7 mouse cellular contexts compared by ENCODE assay signal in genomic region chr11:100702081-100702851, GRCm38 (mm10). TPM values are rescaled to one million over a fixed set of nuclear protein-coding genes. Genes with fewer than 3 reads are reported as not detected.
A peak's percentile ranks its signal among the peaks of the same experiment; 100 is the strongest.
DNase-seq lines count a peak whose midpoint lies in the region; ATAC-seq and TF ChIP-seq lines count a peak whose summit lies in the region.

No protein-coding gene starts in this region.

- ATAC-seq in CD4-positive, CD25-positive, alpha-beta regulatory T cell, adult 4 months, result peak; percentile 75
- ATAC-seq in heart, embryonic 11.5 days (replicated peaks; ENCODE audit: insufficient number of reproducible peaks, low FRiP score, low TSS enrichment), result no peak
- ATAC-seq in kidney, embryonic 16.5 days (ENCODE audit: low FRiP score, low TSS enrichment), result peak; percentile 36; the same call in 1 of the 2 replicates

- H3K27me3 ChIP-seq in heart, embryonic 11.5 days (ENCODE audit: control insufficient read depth, insufficient read depth, low read length), result peaks cover 5% of the 10 kb centered on the region; the same call in 1 of the 2 replicates
- no peaks in the 10 kb centered on the region for H3K27me3 ChIP-seq in kidney, embryonic 16.5 days (ENCODE audit: insufficient read depth, low read length)

- no peak overlapping the region for H3K27ac ChIP-seq in heart, embryonic 11.5 days (ENCODE audit: low read depth, low read length)
- no peak overlapping the region for H3K27ac ChIP-seq in kidney, embryonic 16.5 days (ENCODE audit: low read length)

- TF ChIP-seq POLR2A in lung, adult 2 months (IDR thresholded peaks at IDR 0.05; ENCODE audit: borderline replicate concordance, extremely low read depth, low read depth, low read length), result no peak

- no peak overlapping the region for H3K9ac ChIP-seq in heart, embryonic 11.5 days (ENCODE audit: low read depth, low read length)
- H3K9ac ChIP-seq in kidney, embryonic 16.5 days (replicated peaks; ENCODE audit: low read length), result no peak overlapping the region

- peak overlapping the region; percentile 25 for H3K4me3 ChIP-seq in heart, embryonic 11.5 days (ENCODE audit: low read depth, low read length)
- 0 out of 2 replicates have a peak overlapping the region, but pooled peaks have one; percentile 5 for H3K4me3 ChIP-seq in kidney, embryonic 16.5 days (ENCODE audit: low read length)
- H3K4me3 ChIP-seq in lung, adult 2 months (replicated peaks; ENCODE audit: extremely low read depth, low read depth, low read length), result peak overlapping the region; percentile 38

- TF ChIP-seq CTCF in lung, adult 2 months (IDR thresholded peaks at IDR 0.05; ENCODE audit: insufficient read depth, low read length), result peak; percentile 99

- no peaks in the 10 kb centered on the region for H3K9me3 ChIP-seq in heart, embryonic 11.5 days (replicated peaks; ENCODE audit: control insufficient read depth, low read length)
- H3K9me3 ChIP-seq in kidney, embryonic 16.5 days (ENCODE audit: low read length), result no peaks in the 10 kb centered on the region

- H3K4me1 ChIP-seq in heart, embryonic 11.5 days (ENCODE audit: control insufficient read depth, insufficient read depth, low read length), result 0 out of 2 replicates have a peak, but pooled peaks cover 9% of the 10 kb centered on the region
- H3K4me1 ChIP-seq in kidney, embryonic 16.5 days (ENCODE audit: insufficient read depth, low read length), result 0 out of 2 replicates have a peak, but pooled peaks cover 3% of the 10 kb centered on the region
- H3K4me1 ChIP-seq in lung, adult 2 months (ENCODE audit: control insufficient read depth, insufficient read depth, low read length), result peaks cover 13% of the 10 kb centered on the region

- H3K36me3 ChIP-seq in heart, embryonic 11.5 days (ENCODE audit: control insufficient read depth, insufficient read depth, low read length), result peaks cover 11% of the 10 kb centered on the region
- H3K36me3 ChIP-seq in kidney, embryonic 16.5 days (ENCODE audit: insufficient read depth, low read length), result peaks cover 22% of the 10 kb centered on the region

- H3K4me2 ChIP-seq in heart, embryonic 11.5 days, result peak overlapping the region; percentile 50
- peak overlapping the region; percentile 45 for H3K4me2 ChIP-seq in kidney, embryonic 16.5 days (replicated peaks; ENCODE audit: low read depth, low read length)

- DNase-seq in NIH3T3 (ENCODE audit: low read depth), result peak; percentile 94
- peak; percentile 92 for DNase-seq in embryo, embryonic 10.5 days (ENCODE audit: low spot score)
- peak; percentile 51 for DNase-seq in lung, adult 2 months
- peak; percentile 49 for DNase-seq in retina, adult 2 months (ENCODE audit: low read depth, low spot score)

- WGBS in heart, embryonic 11.5 days (ENCODE audit: insufficient replicate concordance), result 35% methylated on average over 19 of the region's 19 CpGs
- WGBS in kidney, embryonic 16.5 days, result 36% methylated on average over 19 of the region's 19 CpGs
- WGBS in lung, adult 2 months, result 39% methylated on average over 19 of the region's 19 CpGs

RNA-seq across cellular contexts. Expression of gene Dhx58, which starts 1.8 kb away (rescaled TPM):
- 10 to 100 TPM; 31.6 to 60.3 TPM for polyA plus RNA-seq in CD4-positive, CD25-positive, alpha-beta regulatory T cell, adult 4 months (2017; shearing (Covaris generic))
- 0.65 and 1.3 TPM in 2 replicates for polyA plus RNA-seq in heart, embryonic 11.5 days (2014; fragmentation: Nextera tagmentation; extraction: Ambion mirVana)
- 2.6 and 3.2 TPM in 2 replicates for polyA plus RNA-seq in kidney, embryonic 16.5 days (2015; fragmentation: Nextera tagmentation; extraction: Ambion mirVana)
- 8.2 and 9.8 TPM in 2 replicates for polyA plus RNA-seq in lung, adult 2 months (2012; rRNA removed)

RNA-seq across cellular contexts. Expression of gene Kat2a, which starts 10.0 kb away (rescaled TPM):
- polyA plus RNA-seq in CD4-positive, CD25-positive, alpha-beta regulatory T cell, adult 4 months (2017; shearing (Covaris generic)), result 10 to 100 TPM; 11.1 to 13.2 TPM
- 36.7 and 37.9 TPM in 2 replicates for polyA plus RNA-seq in heart, embryonic 11.5 days (2014; fragmentation: Nextera tagmentation; extraction: Ambion mirVana)
- 62.4 and 63.7 TPM in 2 replicates for polyA plus RNA-seq in kidney, embryonic 16.5 days (2015; fragmentation: Nextera tagmentation; extraction: Ambion mirVana)
- 27.3 and 28.2 TPM in 2 replicates for polyA plus RNA-seq in lung, adult 2 months (2012; rRNA removed)

RNA-seq across cellular contexts. Expression of gene Zfp385c, which starts 10.0 kb away (rescaled TPM):
- polyA plus RNA-seq in CD4-positive, CD25-positive, alpha-beta regulatory T cell, adult 4 months (2017; shearing (Covaris generic)), result under 1 TPM in 1 of 2 experiments, not detected in 1; 0.23 TPM
- 0.14 and 0.25 TPM in 2 replicates for polyA plus RNA-seq in heart, embryonic 11.5 days (2014; fragmentation: Nextera tagmentation; extraction: Ambion mirVana)
- 0.32 and 0.69 TPM in 2 replicates for polyA plus RNA-seq in kidney, embryonic 16.5 days (2015; fragmentation: Nextera tagmentation; extraction: Ambion mirVana)
- 0.36 and 4.9 TPM in 2 replicates for polyA plus RNA-seq in lung, adult 2 months (2012; rRNA removed)

RNA-seq across cellular contexts. Expression of gene Hspb9, which starts 11.4 kb away (rescaled TPM):
- 1 to 10 TPM in 1 of 2 experiments, not detected in 1; 1.0 TPM for polyA plus RNA-seq in CD4-positive, CD25-positive, alpha-beta regulatory T cell, adult 4 months (2017; shearing (Covaris generic))
- 0.37 TPM in 1 of 2 replicates, not detected in the other for polyA plus RNA-seq in heart, embryonic 11.5 days (2014; fragmentation: Nextera tagmentation; extraction: Ambion mirVana)
- 0.33 TPM in 1 of 2 replicates, not detected in the other for polyA plus RNA-seq in kidney, embryonic 16.5 days (2015; fragmentation: Nextera tagmentation; extraction: Ambion mirVana)
- polyA plus RNA-seq in lung, adult 2 months (2012; rRNA removed), result 0.36 TPM in 1 of 2 replicates, not detected in the other

RNA-seq across cellular contexts. Expression of gene Rab5c, which starts 35.7 kb away (rescaled TPM):
- 10 to 100 TPM; 21.2 to 35.8 TPM for polyA plus RNA-seq in CD4-positive, CD25-positive, alpha-beta regulatory T cell, adult 4 months (2017; shearing (Covaris generic))
- 30.8 and 41.1 TPM in 2 replicates for polyA plus RNA-seq in heart, embryonic 11.5 days (2014; fragmentation: Nextera tagmentation; extraction: Ambion mirVana)
- polyA plus RNA-seq in kidney, embryonic 16.5 days (2015; fragmentation: Nextera tagmentation; extraction: Ambion mirVana), result 41.9 and 47.1 TPM in 2 replicates
- 235 and 252 TPM in 2 replicates for polyA plus RNA-seq in lung, adult 2 months (2012; rRNA removed)
